Mouse (Mus musculus) heart, adult 18-20 months (tissue): ENCODE data around the gene Col5a3. TPM values are rescaled to one million over a fixed set of nuclear protein-coding genes. Genes with fewer than 3 reads are reported as not detected.
A peak's percentile ranks its signal among the peaks of the same experiment; 100 is the strongest.

ENCODE experiments used
- DNase-seq, 2 experiments: peaks; one replicate each; pipeline ENCODE4 v3.0.0; 2021 to 2022; ENCODE audit warnings: mixed read lengths in 1 of 2
- total RNA-seq, 2 experiments: library from RNA; stranded (reverse); gene quantifications; 2 replicates each; pipeline ENCODE4 v1.2.3; 2021

Col5a3 gene
- total RNA-seq, 2 experiments from 2014 or later = 14.4 to 16.1 TPM

DNA sequence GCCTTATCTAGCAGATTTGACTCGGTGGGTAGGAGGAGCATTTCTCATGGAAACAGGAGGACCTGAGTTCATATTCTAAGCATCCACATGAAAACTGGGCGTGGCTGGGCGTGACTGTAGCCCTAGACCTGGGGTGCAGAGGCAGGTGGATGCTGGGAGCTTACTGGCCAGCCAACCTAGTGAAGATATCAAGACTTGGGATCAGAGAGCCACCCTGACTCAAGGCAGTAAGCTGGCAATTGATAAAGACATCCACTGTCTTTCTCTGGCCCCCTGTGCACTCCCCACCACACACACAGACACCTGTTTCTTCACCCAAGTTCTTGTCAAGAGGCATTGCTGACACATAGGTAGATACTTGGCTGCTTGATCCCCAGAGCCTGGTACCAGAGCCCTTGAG, 66.3 kb downstream of the Col5a3 start:
- DNase-seq = no peak

DNA sequence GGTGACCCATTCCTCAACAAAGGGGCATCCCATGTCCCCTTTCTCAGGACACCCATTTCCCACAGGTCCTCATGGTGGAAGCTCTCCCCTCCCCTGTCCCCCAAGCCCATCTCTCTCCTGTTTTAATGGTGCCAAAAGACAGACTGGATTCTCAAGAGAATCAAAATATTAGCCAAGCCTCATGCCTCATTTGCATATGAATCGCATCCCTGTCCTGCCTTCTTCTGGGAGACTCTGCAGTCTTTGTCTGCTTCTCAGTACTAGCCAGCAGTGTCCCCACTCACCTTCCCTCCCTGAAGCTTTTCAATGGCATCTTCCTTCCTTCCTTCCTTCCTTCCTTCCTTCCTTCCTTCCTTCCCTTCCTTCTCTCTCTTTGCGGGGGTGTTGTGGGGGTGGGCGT, 67.2 kb downstream of the Col5a3 start:
- DNase-seq = no peak

GRCm38 (mm10) chr9:20746017-20746660, 68.7 kb downstream of the Col5a3 start, which contains the start of gene Olfm2:
TSS of gene Olfm2 (minus strand) at chr9:20746349.
- no peak for DNase-seq

DNA sequence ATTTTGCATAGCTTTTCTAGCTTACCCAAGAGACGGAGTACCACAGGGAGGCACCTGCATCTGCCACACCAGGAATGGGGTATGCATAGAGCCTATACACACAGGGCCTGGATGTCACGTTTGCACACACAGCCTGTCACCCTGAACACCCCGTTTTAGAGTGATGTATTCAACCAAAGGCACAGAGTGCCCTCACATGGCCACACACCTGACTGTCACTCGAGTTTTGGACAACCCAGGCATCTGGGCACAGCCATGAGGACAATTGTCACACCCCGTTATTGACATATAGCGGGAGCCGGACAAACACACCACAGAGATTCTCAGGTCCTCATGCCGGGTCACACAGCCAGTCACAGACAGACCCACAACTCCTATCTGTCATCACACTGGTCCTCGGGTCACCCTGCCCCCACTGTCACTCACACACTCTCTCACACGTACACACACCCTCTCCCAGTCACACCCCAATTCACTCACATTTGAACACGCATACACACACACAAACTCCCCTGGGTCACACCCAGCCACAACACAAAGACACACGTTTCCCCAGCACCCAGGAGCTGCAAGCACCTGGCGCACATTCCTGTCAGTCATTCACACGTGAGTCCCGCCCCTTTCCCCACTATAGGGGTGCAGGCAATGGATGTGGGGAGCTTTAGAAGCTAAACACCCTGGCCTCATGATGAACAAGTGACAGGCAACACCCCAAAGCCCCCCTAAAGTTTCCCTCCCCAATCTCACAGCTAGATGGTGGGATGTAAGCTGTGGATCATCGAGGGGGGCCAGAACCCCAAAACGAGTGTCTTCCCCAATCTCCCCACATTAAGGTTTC, 69.5 kb downstream of the Col5a3 start:
- DNase-seq = no peak

DNA sequence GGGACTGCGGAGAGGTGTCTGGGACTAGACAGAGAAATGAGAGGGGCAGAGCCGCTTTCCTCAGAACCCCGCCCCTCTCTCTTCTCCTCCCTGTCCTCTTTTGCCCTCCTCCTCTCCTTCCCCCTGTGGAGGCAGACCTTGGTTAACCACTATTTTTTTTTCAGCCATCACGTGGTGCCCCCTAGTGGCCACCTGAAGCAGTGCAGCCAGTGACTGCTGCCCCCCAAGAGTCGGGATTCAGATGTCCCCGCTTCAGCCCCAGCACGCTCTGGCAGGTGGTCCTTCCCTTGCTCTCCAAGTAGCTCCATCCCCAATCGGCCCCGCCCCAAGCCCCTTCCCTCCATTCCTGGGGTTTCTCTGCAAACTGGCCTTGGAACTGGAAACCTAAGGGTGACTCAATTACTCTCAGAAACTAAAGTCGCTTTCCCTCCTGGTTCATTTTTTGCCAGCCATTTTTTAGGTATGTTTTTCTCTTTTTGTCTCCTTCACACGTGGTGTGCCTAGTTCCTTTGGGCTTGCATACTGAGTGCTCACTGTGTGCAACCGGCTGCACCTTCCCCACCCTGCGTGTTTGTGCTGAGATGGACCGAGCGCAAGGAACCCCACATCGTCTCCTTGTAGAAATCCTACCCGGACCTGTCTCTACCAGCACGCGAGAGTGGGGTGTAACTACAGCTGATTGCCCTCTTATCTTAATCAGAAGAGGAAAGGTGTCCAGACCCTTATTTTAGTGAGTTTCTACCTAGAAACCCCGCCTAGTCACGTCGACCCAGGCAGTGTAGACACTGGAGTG, 70.7 kb downstream of the Col5a3 start:
- DNase-seq = no peak

DNA sequence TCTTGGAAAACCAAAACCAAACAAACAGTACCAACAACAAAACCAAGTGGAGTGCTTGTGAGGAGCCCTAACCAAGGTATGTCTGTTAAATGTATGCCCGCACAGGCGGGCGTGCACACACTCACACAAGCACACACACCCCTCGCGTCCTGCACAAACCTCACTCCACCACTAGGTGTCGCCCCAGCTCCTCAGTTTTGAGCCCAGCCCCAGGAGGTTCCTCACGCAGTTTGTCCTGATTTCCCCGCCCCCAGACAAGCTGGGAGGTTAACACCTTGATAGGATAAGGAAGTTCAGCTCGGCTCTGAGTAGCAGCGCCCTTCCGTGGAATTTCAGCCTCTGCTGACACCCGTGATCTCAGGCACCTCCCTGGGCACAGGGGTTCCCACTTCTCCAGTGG, 74.5 kb downstream of the Col5a3 start:
- DNase-seq = peak; percentile 82 to 92

- DNase-seq = no peak
These were observed 76.4 kb downstream of the Col5a3 start for GRCm38 (mm10) chr9:20738251-20738999.

GRCm38 (mm10) chr9:20737227-20737626, 77.6 kb downstream of the Col5a3 start:
- DNase-seq = no peak

DNA sequence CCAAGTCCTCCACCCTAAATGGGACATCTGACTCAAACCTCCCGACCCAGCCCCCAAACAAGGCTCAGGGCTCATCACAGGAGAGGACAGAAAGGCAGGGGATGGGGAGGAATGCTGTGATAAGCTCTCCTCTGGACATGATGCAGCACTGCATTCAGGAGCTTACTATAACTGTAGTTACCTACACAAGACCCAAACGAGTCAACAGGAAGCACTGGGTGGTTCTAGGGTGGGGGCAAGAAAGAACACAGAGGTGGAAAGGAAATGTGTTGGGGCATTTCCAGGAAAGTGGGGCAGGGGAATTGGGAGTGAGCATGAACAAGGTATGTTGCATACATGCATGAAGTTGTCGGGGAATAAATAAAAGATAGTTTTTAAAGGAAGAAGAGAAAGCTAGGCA, 80.2 kb downstream of the Col5a3 start:
- no peak for DNase-seq

DNA sequence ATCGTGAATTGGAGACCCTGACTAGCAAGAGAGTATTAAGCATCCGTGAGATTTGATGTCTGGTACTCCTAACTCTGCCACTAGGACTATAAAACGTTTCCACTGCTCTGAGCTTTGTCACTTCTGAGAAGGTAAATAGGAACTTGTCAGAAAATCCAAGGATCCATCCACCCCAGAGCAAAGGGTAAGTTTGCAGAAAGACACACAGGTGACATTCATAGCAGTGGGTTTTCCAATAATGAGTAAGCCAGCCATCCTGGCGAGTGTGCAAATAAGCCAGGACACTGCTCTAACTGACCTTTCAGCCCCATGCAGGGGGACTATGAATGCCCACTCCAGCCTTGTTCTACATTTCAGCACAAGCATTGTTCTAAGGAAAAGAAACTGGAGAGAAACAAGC, 83.1 kb downstream of the Col5a3 start:
- no peak for DNase-seq

DNA sequence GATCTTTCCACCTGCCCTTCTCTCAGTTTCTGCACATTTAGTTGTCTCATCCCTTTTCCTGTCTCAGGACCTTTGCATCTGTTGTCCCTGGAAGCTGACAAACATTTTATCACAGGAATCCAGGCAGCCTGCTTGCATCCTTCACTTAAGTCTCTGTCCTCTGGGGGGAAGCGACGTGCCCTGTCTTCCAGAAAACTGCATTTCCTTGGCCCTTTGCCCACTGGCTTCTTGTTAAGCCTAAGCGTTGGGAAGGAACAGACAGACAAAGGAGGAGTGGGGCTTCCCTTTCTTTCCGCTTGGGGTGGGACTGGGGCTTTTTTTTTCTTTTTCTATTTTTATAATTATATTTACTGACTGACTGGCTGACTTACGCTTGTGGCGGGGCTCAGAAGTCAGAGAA, 85.4 kb downstream of the Col5a3 start:
- DNase-seq = no peak

DNA sequence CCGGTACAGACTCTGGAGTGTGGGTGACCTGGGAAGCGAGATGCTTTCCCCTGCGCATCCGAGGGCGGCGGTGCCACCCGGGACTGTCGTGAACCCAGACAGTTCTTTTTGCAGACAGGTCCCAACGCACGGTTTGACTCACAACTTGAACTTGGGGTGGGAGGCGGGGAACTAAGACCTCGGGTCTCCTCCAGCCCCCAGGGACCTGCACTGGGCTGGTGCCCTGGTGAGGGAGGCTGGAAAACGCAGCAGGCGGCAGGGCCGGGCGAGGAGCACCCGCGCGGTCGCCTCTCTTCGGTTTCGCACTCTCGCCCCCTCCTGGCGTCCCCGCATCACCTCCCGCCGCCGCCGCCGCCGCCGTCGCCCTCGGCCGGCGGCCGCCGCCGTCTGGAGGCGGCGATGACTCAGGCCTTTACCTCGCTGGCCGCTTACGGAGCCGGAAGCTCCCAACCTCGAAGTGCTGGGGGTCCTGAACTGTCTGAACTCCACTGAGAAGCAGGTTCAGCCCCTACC, 87.2 kb downstream of the Col5a3 start:
- peak; percentile 31 to 50 for DNase-seq

DNA sequence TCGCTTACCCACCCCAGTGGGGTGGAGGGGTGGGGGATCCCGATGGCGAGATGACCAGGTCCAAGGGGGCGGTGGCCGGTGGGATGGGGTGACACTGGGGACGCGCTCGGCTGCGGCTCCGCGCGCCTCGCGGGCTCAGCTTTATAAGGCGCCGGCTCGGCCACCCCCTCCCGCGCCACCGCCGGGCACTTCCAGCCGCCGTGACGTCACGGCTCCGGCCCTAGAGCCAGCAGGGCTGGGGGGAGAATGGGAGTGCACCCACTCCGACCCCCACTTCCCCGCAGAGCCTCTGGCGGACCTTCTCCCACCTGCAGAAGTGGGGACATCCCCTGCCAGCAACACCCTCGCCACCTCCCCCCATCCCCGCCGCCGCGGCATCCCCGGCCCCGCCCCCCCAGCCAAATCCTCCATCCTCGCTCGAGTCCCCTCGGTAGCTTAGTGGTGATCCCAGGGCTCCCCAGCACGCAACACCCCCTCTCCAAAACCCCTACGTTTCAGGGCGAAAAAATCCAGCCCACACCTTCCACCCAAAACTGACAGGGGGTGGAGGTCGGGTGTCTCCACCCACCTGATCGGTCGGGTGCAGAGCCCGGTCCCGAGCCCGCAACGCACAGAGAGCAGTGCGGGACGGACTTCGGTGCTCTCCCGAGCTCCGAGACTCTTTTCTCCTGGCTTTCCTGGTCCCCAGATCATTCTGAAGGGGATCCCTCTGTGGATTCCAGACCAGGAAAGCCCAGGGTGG, 87.8 kb downstream of the Col5a3 start:
- DNase-seq = peak in 1 of 2 experiments; percentile 24

DNA sequence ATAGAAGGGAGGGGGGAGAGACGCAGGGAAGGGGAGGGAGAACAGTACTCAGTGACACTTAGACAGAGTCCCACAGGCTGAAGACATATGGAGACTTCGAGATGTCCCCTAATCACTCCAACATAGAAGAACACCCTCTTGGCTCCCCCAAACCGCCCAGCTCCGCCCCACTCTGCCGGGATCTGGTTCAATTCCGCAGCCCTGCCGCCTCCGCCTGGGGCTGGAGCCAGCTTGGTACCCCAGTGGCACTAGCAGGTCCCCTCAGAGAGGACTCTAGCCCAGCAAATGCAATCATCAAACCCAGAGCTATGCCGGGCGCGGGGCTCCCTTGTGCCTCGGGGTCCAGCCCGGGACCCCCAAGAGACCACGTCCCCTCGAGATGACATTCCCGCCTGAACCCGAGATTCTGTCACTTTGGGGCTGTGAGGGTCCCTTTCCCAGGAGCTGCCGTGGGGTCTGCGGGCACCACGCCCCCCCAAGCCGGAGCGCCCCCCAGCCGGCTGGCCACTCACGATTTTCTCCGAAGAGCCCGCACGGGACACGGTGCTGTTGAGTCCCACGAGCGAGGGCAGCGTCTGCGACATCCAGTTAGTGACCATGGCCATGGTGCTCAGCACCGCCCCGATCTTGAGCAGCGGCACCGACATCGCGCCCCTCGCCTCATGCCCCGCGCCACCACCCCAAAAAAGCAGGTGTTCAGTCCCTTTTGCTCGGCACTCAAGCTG, 88.6 kb downstream of the Col5a3 start:
- DNase-seq = no peak

- DNase-seq = no peak
These were observed 93.3 kb downstream of the Col5a3 start for GRCm38 (mm10) chr9:20721582-20721981.

Other genes with a start within 250 kb of the Col5a3 start
- 1 to 10 TPM; 5.3 to 5.8 TPM for gene Zfp846, start 233.8 kb downstream of the Col5a3 start, total RNA-seq
- gene Ubl5, start 172.2 kb downstream of the Col5a3 start, total RNA-seq = 100 to 1,000 TPM; 236 to 246 TPM
- 10 to 100 TPM in 1 of 2 experiments, 1 to 10 TPM in 1; 7.6 to 11.3 TPM for gene Fbxl12, start 170.3 kb downstream of the Col5a3 start, total RNA-seq
- gene Pin1, start 163.0 kb downstream of the Col5a3 start, total RNA-seq = 10 to 100 TPM; 18.5 to 18.9 TPM
- gene Olfm2, start 68.7 kb downstream of the Col5a3 start, total RNA-seq = under 1 TPM in 1 of 2 experiments, not detected in 1; 0.31 TPM
- not detected for gene Rdh8, start 3.4 kb upstream of the Col5a3 start, total RNA-seq
- 1 to 10 TPM; 3.9 to 4.0 TPM for gene A230050P20Rik, start 53.6 kb upstream of the Col5a3 start, total RNA-seq
- gene Angptl6, start 64.7 kb upstream of the Col5a3 start, total RNA-seq = 1 to 10 TPM; 4.3 to 4.4 TPM
- gene Ppan, start 73.1 kb upstream of the Col5a3 start, total RNA-seq = 1 to 10 TPM; 5.5 to 7.4 TPM
- 100 to 1,000 TPM; 114 to 116 TPM for gene Eif3g, start 83.6 kb upstream of the Col5a3 start, total RNA-seq
- 10 to 100 TPM; 10.3 to 12.6 TPM for gene Dnmt1, start 144.8 kb upstream of the Col5a3 start, total RNA-seq
- 1 to 10 TPM; 1.4 to 2.0 TPM for gene S1pr2, start 161.7 kb upstream of the Col5a3 start, total RNA-seq
- gene Mrpl4, start 187.7 kb upstream of the Col5a3 start, total RNA-seq = 100 to 1,000 TPM; 130 to 138 TPM
- gene Icam1, start 200.9 kb upstream of the Col5a3 start, total RNA-seq = 1 to 10 TPM; 8.7 to 9.1 TPM
- gene Icam4, start 214.3 kb upstream of the Col5a3 start, total RNA-seq = 1 to 10 TPM; 1.2 to 1.3 TPM
- gene Icam5, start 217.0 kb upstream of the Col5a3 start, total RNA-seq = not detected